Mouse (Mus musculus): ENCODE results near the gene Pskh1. TPM values are rescaled to one million over a fixed set of nuclear protein-coding genes. Genes with fewer than 3 reads are reported as not detected.

Gene Pskh1
- total RNA-seq (2023): 23.0 to 24.7 TPM (median 23.5 TPM) in 4 replicates

DNA sequence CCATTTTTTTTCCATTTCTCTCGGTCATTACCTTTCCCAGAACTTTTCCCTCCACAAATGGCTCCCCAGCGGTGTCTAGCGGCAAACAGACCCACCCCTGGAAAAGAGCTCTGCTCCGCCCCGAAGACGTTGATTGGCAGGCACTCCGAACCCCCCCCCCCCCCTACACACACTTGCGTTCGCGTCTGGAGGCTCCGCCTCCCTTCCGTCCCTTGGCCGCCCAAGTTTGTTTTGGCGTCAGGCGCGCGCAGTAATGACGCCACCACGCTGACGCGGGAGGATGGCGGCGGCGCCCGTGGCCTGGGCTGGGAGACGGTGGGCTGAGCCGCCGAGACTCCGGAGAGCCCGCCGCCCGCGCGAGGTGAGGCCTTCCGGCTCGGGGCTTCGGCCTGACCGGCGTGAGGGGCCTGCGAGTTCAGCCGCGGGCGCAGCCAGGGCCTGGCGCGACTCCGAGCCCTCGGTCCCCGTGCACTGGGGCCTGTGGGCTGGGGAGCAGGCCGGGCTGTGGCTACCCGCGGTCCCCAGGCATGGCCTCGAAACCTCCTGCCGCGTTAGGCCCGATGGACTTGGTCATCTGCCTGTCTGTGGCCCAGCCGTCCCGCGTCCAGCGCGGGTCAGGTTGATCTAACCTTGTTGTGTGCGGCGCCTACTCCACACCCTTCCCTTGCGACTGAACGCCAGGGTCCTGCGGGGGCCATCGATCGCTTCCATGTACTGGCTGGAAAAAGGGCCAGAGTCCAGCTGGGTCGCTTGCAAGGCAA lies at the start of gene Pskh1:
TSS of gene Pskh1 (plus strand) at position 262 of the 761 bp plus-strand sequence.

GRCm38 (mm10) chr8:105853178-105853577 lies 47.1 kb upstream of the Pskh1 start, which contains the start of gene Cenpt:
Gene Cenpt (minus strand): TSS chr8:105853278.

GRCm38 (mm10) chr8:105854715-105855216 lies 45.5 kb upstream of the Pskh1 start, which contains the start of gene Thap11:
Gene Thap11 (plus strand): TSS chr8:105855132.

GRCm38 (mm10) chr8:105860143-105860981 lies 39.9 kb upstream of the Pskh1 start, which contains the start of gene Nutf2:
Gene Nutf2 (plus strand): TSS chr8:105860580.

DNA sequence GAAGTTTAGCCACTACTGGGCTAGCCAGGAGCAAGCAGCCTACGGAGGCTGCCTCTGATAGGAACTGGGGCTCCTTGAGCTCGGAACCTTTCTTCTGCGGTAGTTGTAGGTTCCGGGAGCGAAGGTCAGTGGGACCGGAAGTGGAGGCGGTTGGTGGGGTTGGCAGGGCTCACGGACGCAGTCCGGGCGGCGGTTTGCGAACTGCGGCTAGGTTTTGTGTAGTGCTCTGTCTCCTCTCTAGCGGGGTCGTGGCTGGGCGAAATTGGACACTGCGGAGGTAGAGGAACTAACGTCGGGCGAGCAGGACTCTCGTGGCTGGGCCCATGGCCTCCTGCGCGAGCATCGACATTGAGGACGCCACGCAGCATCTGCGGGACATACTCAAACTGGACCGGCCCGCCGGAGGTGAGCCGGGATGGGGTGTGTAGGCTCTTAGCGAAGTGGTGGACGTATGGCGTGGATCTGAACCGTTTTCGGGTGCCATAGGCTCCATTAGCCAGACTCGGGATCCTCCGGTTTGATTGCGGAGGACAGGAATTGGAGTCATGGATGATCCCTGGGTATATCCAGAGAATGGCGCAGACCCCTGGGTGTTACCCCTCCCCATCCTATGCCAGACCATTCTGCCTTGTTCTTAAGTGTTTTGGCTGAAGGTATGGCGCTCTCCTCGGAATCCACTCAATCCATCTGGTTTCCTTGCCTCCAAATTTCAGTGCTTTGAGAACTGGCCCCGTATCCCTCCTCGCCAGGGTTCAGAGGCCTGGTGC lies 19.3 kb upstream of the Pskh1 start, which contains the start of gene Edc4:
TSS of gene Edc4 (plus strand) at position 128 of the 767 bp plus-strand sequence.

GRCm38 (mm10) chr8:105893339-105893738 lies 6.9 kb upstream of the Pskh1 start, which contains the start of gene Nrn1l:
Gene Nrn1l (plus strand): TSS chr8:105893567.

GRCm38 (mm10) chr8:105933762-105934161 lies 33.5 kb downstream of the Pskh1 start, which contains the start of gene Ctrl:
Gene Ctrl (minus strand): TSS chr8:105933862.

DNA sequence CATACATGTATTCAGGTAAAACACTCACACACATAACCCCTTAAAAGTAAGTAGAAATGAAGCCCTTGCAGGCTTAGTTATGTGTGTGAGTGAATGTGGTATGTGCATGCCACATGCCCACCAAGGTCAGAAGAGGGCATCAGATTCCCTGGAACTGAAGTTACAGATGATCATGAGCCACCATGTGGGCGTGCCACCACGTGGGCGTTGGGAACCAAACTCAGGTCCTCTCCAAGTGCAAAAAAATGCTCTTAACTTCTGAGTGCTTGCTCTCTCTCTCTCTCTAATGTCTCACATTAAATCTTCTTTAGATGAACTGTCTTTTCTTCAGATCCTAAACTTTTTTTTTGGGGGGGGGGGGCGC lies 38.0 kb downstream of the Pskh1 start, which contains the start of gene Psmb10:
TSS of gene Psmb10 (minus strand) at position 139 of the 364 bp plus-strand sequence.

GRCm38 (mm10) chr8:105943321-105943739 lies 43.1 kb downstream of the Pskh1 start, which contains the start of gene Lcat:
Gene Lcat (minus strand): TSS chr8:105943382.

DNA sequence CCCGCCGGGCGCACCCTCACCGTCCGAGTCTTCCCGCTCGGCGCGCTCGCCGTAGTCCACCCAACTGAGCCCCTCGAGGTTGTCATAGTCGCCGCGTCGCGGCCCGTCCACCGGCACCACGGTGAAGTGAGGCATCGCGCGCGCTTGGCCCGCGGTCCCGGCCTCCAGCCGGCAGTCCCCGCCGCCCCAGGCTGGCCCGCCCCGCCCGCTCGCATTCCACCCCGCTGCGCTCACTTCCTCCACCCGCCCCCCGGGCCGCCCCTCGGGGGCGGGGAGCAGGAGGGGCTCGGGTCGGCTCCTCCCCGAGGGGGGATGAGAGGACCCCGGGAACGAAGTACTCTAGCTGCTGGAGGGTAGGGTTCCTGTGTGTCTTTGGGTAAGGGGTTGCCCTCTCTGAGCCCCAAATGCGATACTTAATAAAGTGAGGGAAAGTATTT lies 65.7 kb downstream of the Pskh1 start, which contains the start of gene Slc12a4:
TSS of gene Slc12a4 (minus strand) at position 193 of the 437 bp plus-strand sequence.

GRCm38 (mm10) chr8:105979325-105979724 lies 79.1 kb downstream of the Pskh1 start, which contains the start of gene Dpep3:
Gene Dpep3 (minus strand): TSS chr8:105979429.

Other genes starting within 250 kb of the Pskh1 start
- 141 to 151 TPM (median 147 TPM) in 4 replicates for gene Carmil2, start 214.2 kb upstream of the Pskh1 start, total RNA-seq (2023)
- gene Acd, start 199.3 kb upstream of the Pskh1 start, total RNA-seq (2023): 96.4 to 110 TPM (median 104 TPM) in 4 replicates
- gene Pard6a, start 199.3 kb upstream of the Pskh1 start, total RNA-seq (2023): 14.0 to 21.8 TPM (median 19.9 TPM) in 4 replicates
- not detected in 4 replicates for gene 4933405L10Rik, start 192.8 kb upstream of the Pskh1 start, total RNA-seq (2023)
- gene Enkd1, start 192.2 kb upstream of the Pskh1 start, total RNA-seq (2023): 2.0 to 3.9 TPM (median 3.7 TPM) in 4 replicates
- 0.94 to 2.8 TPM (median 1.7 TPM) in 4 replicates for gene Gfod2, start 141.8 kb upstream of the Pskh1 start, total RNA-seq (2023)
- gene Ranbp10, start 73.1 kb upstream of the Pskh1 start, total RNA-seq (2023): 34.7 to 39.4 TPM (median 37.0 TPM) in 4 replicates
- gene Tsnaxip1, start 72.7 kb upstream of the Pskh1 start, total RNA-seq (2023): 0.75 to 0.91 TPM (median 0.83 TPM) in 4 replicates
- 14.4 to 20.3 TPM (median 16.1 TPM) in 4 replicates for gene Cenpt, start 47.2 kb upstream of the Pskh1 start, total RNA-seq (2023)
- gene Thap11, start 45.3 kb upstream of the Pskh1 start, total RNA-seq (2023): 12.8 to 17.1 TPM (median 14.2 TPM) in 4 replicates
- 18.1 to 38.7 TPM (median 36.1 TPM) in 4 replicates for gene Nutf2, start 39.9 kb upstream of the Pskh1 start, total RNA-seq (2023)
- 80.5 to 84.4 TPM (median 81.9 TPM) in 4 replicates for gene Edc4, start 19.6 kb upstream of the Pskh1 start, total RNA-seq (2023)
- 1.1 to 3.8 TPM (median 1.4 TPM) in 4 replicates for gene Nrn1l, start 6.9 kb upstream of the Pskh1 start, total RNA-seq (2023)
- 1.5 to 3.5 TPM (median 1.8 TPM) in 4 replicates for gene Ctrl, start 33.4 kb downstream of the Pskh1 start, total RNA-seq (2023)
- gene Psmb10, start 38.0 kb downstream of the Pskh1 start, total RNA-seq (2023): 122 to 142 TPM (median 126 TPM) in 4 replicates
- 0.97 TPM in 1 of 4 replicates, not detected in the others for gene Lcat, start 42.9 kb downstream of the Pskh1 start, total RNA-seq (2023)
- gene Slc12a4, start 65.7 kb downstream of the Pskh1 start, total RNA-seq (2023): 13.1 to 17.6 TPM (median 13.2 TPM) in 4 replicates
- not detected in 4 replicates for gene Dpep3, start 79.0 kb downstream of the Pskh1 start, total RNA-seq (2023)
- 29.7 to 43.8 TPM (median 34.7 TPM) in 4 replicates for gene Dus2, start 90.9 kb downstream of the Pskh1 start, total RNA-seq (2023)
- not detected in 4 replicates for gene Dpep2nb, start 105.5 kb downstream of the Pskh1 start, total RNA-seq (2023)
- gene Ddx28, start 111.4 kb downstream of the Pskh1 start, total RNA-seq (2023): 5.9 to 8.6 TPM (median 6.8 TPM) in 4 replicates
- gene Nfatc3, start 158.4 kb downstream of the Pskh1 start, total RNA-seq (2023): 179 to 192 TPM (median 188 TPM) in 4 replicates
- gene Esrp2, start 236.5 kb downstream of the Pskh1 start, total RNA-seq (2023): 1.0 TPM in 1 of 4 replicates, not detected in the others
- 8.1 to 9.7 TPM (median 8.5 TPM) in 4 replicates for gene Pla2g15, start 250.0 kb downstream of the Pskh1 start, total RNA-seq (2023)